Mouse (Mus musculus): ENCODE results near the gene Gnai2.

DNA sequence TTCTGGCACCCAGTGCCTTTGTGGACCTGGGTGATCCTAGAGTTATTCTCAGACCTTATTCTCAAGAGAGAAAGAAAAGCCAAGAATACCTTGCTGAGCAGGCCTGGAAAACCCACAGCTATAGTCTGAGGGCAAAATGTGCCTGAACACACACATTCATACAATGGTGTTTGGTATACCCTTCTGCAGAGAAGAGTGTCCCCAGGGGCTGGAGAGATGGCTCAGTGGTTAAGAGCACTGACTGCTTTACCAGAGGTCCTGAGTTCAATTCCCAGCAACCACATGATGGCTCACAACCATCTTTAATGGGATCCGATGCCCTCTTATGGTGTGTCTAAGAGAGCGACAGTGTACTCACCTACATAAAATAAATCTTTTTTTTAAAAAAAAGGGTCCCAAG lies 43.7 kb upstream of the Gnai2 start:
- TF ChIP-seq CTCF (IDR thresholded peaks at IDR 0.05; ENCODE audit: low read depth) (no peak), EP300 (IDR thresholded peaks at IDR 0.05; ENCODE audit: low read depth) (no peak)
